Mouse (Mus musculus) hindbrain, postnatal 0 days (tissue): ENCODE measurements around the gene Dcaf8. TPM values are rescaled to one million over a fixed set of nuclear protein-coding genes. Genes with fewer than 3 reads are reported as not detected.

Experiments
- ATAC-seq: fragments of 200-750 bp; cut with Nextera tagmentation; 2 replicates; pipeline ENCODE4 v1.8.0; 2017; ENCODE audit warnings: mild to moderate bottlenecking, moderate TSS enrichment, moderate library complexity
- DNase-seq: peaks from one replicate; pipeline ENCODE4 v3.0.0-alpha.2; 2015; ENCODE audit warnings: low spot score
- H3K27ac ChIP-seq: fragments of 300-500 bp; sonication (generic); 2 replicates; pipeline ENCODE4 v1.5.1; 2014; ENCODE audit warnings: mild to moderate bottlenecking
- H3K27me3 ChIP-seq: fragments of 300-500 bp; sonication (generic); 2 replicates; pipeline ENCODE4 v1.6.1; 2014; ENCODE audit warnings: low read length, mixed read lengths; ENCODE audit not compliant: insufficient read depth
- H3K36me3 ChIP-seq: fragments of 300-500 bp; sonication (generic); 2 replicates; pipeline ENCODE4 v1.6.1; 2014; ENCODE audit warnings: low read length, mixed read lengths; ENCODE audit not compliant: insufficient read depth
- H3K4me1 ChIP-seq: fragments of 300-500 bp; sonication (generic); 2 replicates; pipeline ENCODE4 v1.6.1; 2014; ENCODE audit warnings: antibody characterized with exemption, low read length, mixed read lengths; ENCODE audit not compliant: insufficient read depth
- H3K4me2 ChIP-seq: fragments of 300-500 bp; sonication (generic); 2 replicates; pipeline ENCODE4 v1.6.1; 2014; ENCODE audit warnings: low read depth, mild to moderate bottlenecking, low read length, moderate library complexity, mixed read lengths
- H3K4me3 ChIP-seq: fragments of 300-500 bp; sonication (generic); 2 replicates; pipeline ENCODE4 v1.5.1; 2014; ENCODE audit warnings: low read length
- H3K9ac ChIP-seq: fragments of 300-500 bp; sonication (generic); replicated peaks from 2 replicates; pipeline ENCODE4 v1.6.1; 2014; ENCODE audit warnings: mild to moderate bottlenecking, low read length, moderate library complexity, mixed read lengths
- H3K9me3 ChIP-seq: fragments of 300-500 bp; sonication (generic); 2 replicates; pipeline ENCODE4 v1.6.1; 2016; ENCODE audit warnings: low read length, mixed read lengths
- CTCF ChIP-seq: IDR thresholded peaks from 2 replicates; pipeline ENCODE4 v1.5.1; 2016; ENCODE audit warnings: antibody characterized with exemption, control low read depth, low read depth
- WGBS: fragments of 180-500 bp; shearing (Covaris S2); extraction: QIAGEN DNeasy Blood & Tissue Kit; methylation state at CpG from one replicate; pipeline ENCODE4 v1.1.7; 2014; 5-methylcytosine and 5-hydroxymethylcytosine counted together
- polyA plus RNA-seq: library from polyadenylated mRNA; unstranded; fragments of >200 nt; fragmentation: Nextera tagmentation; extraction: Ambion mirVana; gene quantifications from 2 replicates; pipeline ENCODE4 v1.2.1, GENCODE M21; 2015
- total RNA-seq: library from RNA; depleted of rRNA; stranded (reverse); fragments of >200 nt; gene quantifications from 2 replicates; pipeline ENCODE4 v1.2.3, GENCODE M21; 2014

Gene Dcaf8
- total and polyA plus RNA-seq, 2 experiments from 2014 or later: 73.0 to 73.1 TPM

DNA sequence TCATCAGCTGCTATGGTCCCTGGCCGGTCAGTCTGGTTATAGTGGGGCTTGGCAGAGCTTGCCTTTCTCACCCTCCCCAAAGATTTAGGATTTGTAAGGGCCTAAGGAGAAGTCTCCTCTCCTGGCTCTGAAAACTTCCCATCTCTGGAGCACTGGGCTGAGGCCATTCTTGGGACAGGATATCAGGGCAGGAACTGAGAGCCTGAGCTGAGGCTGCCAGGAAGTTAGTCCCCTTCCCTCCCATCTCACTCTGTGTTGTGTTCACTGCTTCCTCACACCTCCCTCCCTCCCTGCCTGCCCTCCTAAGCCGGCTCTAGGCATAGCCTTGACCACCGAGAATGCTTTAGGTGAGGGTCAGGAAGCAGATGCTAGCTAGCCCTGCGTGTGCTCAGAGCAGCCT, 55.7 kb downstream of the Dcaf8 start:
- peak overlapping the region; percentile 95 for H3K9ac ChIP-seq
- no peaks in the 10 kb centered on the region for H3K27me3 ChIP-seq
- H3K4me3 ChIP-seq: peak overlapping the region; percentile 77; the same call in 1 of the 2 replicates
- 11% methylated on average over 4 of the region's 4 CpGs for whole genome bisulfite sequencing
- H3K4me2 ChIP-seq: peak overlapping the region; percentile 95
- H3K4me1 ChIP-seq: peaks cover 62% of the 10 kb centered on the region
- no peak for DNase-seq
- peak overlapping the region; percentile 98 for H3K27ac ChIP-seq
- no peak for TF ChIP-seq CTCF
- ATAC-seq: no peak
- H3K9me3 ChIP-seq: no peaks in the 10 kb centered on the region
- peaks cover 11% of the 10 kb centered on the region for H3K36me3 ChIP-seq

DNA sequence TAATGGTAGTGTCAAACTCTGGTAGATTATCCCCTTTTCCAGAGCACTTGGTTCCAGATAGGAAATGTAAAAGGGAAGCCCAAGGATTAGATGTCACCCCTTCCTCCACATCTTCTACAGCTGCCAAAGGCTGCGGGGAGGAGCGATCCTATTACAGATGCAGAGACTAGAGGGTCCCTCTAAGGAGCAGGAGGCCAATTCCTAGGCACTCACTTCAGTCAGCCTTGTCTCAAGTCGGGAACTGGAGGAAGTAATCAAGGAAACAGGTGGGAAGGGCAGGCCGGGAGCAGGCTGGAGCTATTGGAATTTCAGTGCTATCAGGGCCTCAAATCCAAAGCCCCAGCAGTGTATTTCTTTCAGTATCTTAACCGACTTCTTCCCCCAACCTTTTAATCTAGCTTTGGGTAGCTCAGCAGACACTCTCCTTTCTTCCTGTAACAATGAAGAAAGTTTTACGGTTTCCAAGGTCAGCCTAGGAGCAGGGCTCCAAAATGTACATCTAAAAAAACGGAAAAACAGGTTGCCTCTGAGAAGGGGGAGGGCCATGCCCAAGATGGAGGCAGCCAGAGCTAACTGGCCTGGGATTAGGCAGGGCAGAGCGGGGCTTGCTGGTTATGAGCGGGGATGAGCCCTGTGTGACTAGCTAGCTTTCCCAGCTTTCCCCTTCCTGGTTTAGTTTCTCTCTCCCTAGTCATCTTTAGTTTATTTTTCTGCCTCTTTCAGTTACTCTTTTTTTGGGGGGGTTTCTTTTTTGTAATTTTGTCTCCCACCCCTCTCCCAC, 56.3 kb downstream of the Dcaf8 start:
- H3K27ac ChIP-seq: peak overlapping the region; percentile 98
- H3K4me2 ChIP-seq: peak overlapping the region; percentile 95
- H3K36me3 ChIP-seq: peaks cover 11% of the 10 kb centered on the region
- peaks cover 62% of the 10 kb centered on the region for H3K4me1 ChIP-seq
- ATAC-seq (no peak), DNase-seq (peak; percentile 29)
- peak overlapping the region; percentile 95 for H3K9ac ChIP-seq
- 9% methylated on average over 9 of the region's 9 CpGs for WGBS
- H3K9me3 ChIP-seq: no peaks in the 10 kb centered on the region
- no peak for TF ChIP-seq CTCF
- peak overlapping the region; percentile 77 for H3K4me3 ChIP-seq
- no peaks in the 10 kb centered on the region for H3K27me3 ChIP-seq

DNA sequence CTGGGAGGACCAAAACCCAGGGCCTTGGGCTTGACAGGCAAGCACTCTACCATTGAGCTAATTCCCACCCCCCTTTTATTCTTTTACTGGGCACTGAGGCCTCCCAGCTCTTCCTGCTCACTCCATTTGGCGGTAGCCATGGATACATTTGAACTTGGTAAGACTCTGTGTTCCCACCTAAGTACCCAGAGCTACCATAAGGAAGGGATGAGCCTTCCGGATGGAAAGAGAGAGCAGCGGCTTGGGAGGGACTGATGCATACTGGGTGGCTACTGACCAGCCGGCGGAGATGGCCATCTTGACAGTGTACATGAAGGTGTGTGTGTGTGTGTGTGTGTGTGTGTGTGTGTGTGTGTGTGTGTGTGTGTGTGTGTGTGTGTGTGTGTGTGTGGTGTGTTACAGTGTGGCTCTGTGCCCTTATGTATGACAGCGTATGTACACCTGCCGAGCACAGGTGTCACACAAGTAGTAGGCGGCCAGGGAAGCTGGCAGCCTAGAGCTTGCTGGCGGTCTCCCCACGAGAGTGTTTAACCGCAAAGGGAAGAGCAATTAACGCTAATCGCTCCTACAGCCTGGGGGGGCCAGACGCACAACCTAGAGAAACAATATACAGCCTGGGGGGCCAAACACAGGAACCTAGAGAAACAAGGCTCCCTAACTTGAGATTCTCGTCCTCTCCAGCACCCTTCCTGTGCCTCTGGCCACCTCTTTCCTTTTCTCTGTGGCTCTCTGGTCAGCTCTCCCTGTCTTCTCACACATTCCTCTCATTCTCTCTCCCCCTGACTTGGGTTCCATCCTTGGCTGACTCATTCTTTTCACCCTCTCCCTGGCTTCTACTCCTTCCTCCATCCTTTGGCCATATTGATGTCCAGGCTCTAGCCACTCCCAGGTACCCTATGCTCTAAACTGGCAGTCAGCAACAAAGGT, 57.2 kb downstream of the Dcaf8 start:
- peak overlapping the region; percentile 98 for H3K27ac ChIP-seq
- peaks cover 59% of the 10 kb centered on the region for H3K4me1 ChIP-seq
- peaks cover 3% of the 10 kb centered on the region; the same call in 1 of the 2 replicates for H3K36me3 ChIP-seq
- peak overlapping the region; percentile 95 for H3K9ac ChIP-seq
- ATAC-seq: peak; percentile 1; the same call in 1 of the 2 replicates
- TF ChIP-seq CTCF: no peak
- peak overlapping the region; percentile 95 for H3K4me2 ChIP-seq
- WGBS: 11% methylated on average over 15 of the region's 15 CpGs
- no peaks in the 10 kb centered on the region for H3K9me3 ChIP-seq
- H3K4me3 ChIP-seq: peak overlapping the region; percentile 77
- DNase-seq: peak; percentile 65
- no peaks in the 10 kb centered on the region for H3K27me3 ChIP-seq

DNA sequence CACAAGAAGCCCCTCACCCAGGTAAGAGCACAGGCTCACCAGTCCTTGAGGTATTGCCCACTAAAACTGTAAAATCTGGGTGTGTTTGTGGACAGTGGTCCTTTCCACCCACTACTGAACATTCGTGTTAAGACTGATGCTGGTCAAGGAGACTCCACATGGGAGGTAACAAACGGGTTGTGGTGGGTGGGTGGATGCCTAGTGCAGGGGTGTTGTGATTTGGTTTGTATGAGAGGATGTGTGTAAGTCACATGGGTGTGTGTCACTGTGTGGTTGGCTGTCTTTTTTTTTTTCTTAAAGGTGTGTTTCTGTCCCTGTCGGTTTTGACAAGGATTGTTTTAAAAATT, 57.8 kb downstream of the Dcaf8 start:
- DNase-seq (peak; percentile 46), ATAC-seq (peak; percentile 24; the same call in 1 of the 2 replicates)
- Histone ChIP-seq H3K4me3 (peak overlapping the region; percentile 77), H3K27me3 (no peaks in the 10 kb centered on the region), H3K9ac (peak overlapping the region; percentile 95), H3K4me1 (peaks cover 54% of the 10 kb centered on the region), H3K27ac (peak overlapping the region; percentile 98), H3K4me2 (peak overlapping the region; percentile 95), H3K9me3 (no peaks in the 10 kb centered on the region), H3K36me3 (no peaks in the 10 kb centered on the region)
- 0% methylated on average over 3 of the region's 3 CpGs for WGBS
- no peak for TF ChIP-seq CTCF

DNA sequence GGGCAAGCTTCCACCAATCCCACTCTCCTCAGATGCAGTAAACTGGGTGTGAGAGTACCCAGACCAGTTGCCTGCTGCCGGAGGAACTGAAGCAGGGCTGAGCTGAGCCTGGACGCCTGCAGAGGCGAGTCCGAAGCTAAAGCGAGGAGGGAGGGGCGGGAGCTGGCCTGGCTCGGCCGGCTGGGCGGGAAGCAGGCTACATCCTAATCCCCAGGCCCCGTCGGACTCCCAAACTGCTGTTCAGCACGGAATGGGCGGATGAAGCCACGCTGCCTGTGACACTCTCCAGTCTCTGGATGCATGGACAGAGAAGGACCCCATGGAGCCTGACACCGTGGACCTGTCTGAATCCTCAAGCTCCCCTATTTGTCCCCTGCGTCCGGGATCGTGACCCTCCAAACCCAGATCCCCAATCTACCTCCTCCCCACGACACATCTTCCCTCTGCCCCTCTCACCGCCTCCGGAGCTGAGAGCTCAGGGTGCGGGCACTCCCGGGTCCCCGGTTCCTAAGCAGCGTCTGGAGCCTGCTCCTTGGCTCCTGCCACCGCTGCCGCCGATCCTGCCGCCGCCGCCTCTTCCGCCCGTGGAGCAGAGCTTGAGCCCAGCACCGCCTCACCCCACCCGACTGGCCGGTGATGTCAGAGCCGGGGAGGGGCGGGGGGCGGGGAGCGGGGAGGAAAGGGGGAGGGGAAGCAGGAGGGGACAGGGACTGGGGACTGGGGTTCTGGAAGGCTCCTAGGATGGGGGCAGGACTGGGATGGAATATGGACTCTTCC, 58.4 kb downstream of the Dcaf8 start, which contains the start of gene Pea15a:
Gene Pea15a (minus strand): TSS at position 664 of the 777 bp plus-strand sequence.
- TF ChIP-seq CTCF: no peak
- Histone ChIP-seq H3K36me3 (no peaks in the 10 kb centered on the region), H3K27ac (peak within 1 kb of the TSS; percentile 98), H3K4me2 (peak within 1 kb of the TSS; percentile 95), H3K4me1 (peaks cover 49% of the 10 kb centered on the region), H3K4me3 (peak within 1 kb of the TSS; percentile 77), H3K9ac (peak within 1 kb of the TSS; percentile 95), H3K27me3 (no peaks in the 10 kb centered on the region), H3K9me3 (no peaks in the 10 kb centered on the region)
- under 1% methylated on average over 38 of the region's 40 CpGs for WGBS
- ATAC-seq (peak; percentile 75), DNase-seq (peak; percentile 87)

DNA sequence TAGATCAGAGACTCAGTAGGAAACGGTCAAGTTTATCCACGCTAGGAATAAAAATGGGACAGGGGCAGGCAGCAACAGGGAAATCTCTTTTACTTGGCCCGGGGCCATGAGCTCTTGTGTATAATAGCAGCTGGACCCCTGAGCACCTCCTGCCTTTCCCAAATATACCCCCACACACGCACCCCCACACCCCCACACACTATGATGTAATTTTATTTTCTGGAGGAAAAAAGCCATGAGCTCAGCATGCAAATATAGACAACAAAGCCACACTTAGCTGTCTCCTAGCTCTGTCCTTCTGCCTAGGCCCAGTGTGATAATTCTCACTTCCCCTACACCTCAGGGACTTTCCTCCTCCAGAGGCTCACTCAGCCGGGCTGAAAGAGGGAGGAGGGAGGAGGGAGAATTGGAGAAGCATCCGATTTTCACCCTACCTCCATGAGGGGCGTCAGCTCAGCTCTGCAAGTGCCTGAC, 59.3 kb downstream of the Dcaf8 start:
- Histone ChIP-seq H3K27me3 (no peaks in the 10 kb centered on the region), H3K9me3 (no peaks in the 10 kb centered on the region), H3K27ac (peak overlapping the region; percentile 98), H3K4me3 (peak overlapping the region; percentile 77), H3K36me3 (no peaks in the 10 kb centered on the region), H3K4me2 (peak overlapping the region; percentile 95), H3K9ac (peak overlapping the region; percentile 95; the same call in 1 of the 2 replicates), H3K4me1 (peaks cover 41% of the 10 kb centered on the region)
- 10% methylated on average over 7 of the region's 7 CpGs for WGBS
- peak; percentile 4 for ATAC-seq
- DNase-seq: peak; percentile 57
- TF ChIP-seq CTCF: no peak
